Mouse (Mus musculus): ENCODE results near the gene Apol6.

- no peak for TF ChIP-seq USF2 (IDR thresholded peaks at IDR 0.05; ENCODE audit: borderline replicate concordance in 1 of 2, insufficient read depth in 1 of 2, low read depth in 1 of 2, low read length in 2 of 2)
- TF ChIP-seq ZMIZ1 (IDR thresholded peaks at IDR 0.05; ENCODE audit: low read depth, low read length): no peak
Observed at GRCm38 (mm10) chr15:77029331-77029991, 15.1 kb upstream of the Apol6 start.

Measured in MEL (cell line).